Mouse (Mus musculus): ENCODE measurements around the gene Olfr231. TPM values are rescaled to one million over a fixed set of nuclear protein-coding genes. Genes with fewer than 3 reads are reported as not detected.

The Olfr231 gene
- polyA plus RNA-seq, 1 experiment from 2014 or later: not detected

DNA sequence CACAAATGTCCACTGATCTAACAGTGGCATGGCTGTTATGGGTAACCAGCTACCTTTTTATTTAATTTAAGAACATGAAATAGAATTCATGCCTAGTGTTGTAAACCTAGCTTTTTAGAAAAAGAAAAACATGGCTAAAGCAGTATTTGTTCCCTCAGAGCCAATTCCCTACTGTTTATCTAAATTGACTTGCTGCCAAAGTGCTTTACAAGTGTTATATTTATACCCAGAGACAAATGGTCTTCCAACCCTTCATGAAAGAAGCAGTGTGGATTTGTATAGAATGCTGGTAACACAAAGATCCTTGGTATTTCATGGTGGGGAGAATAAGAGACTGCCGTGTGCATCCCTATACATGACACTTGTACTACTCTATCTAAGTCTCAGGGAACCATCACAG is 25.7 kb upstream of the Olfr231 start:
- 71% methylated on average over 1 of the region's 1 CpGs for WGBS
- Histone ChIP-seq H3K4me2 (replicated peaks; ENCODE audit: low read depth) (no peak overlapping the region), H3K9me3 (ENCODE audit: control insufficient read depth) (no peaks in the 10 kb centered on the region), H3K27me3 (replicated peaks; ENCODE audit: control insufficient read depth, insufficient read depth, low read length) (no peaks in the 10 kb centered on the region), H3K4me1 (replicated peaks; ENCODE audit: control insufficient read depth, insufficient read depth, low read length) (no peaks in the 10 kb centered on the region), H3K4me3 (ENCODE audit: low read depth, low read length) (no peak overlapping the region), H3K27ac (ENCODE audit: low read depth, low read length) (no peak overlapping the region), H3K36me3 (ENCODE audit: control insufficient read depth, insufficient read depth) (no peaks in the 10 kb centered on the region), H3K9ac (ENCODE audit: low read depth, low read length) (no peak overlapping the region)
- ATAC-seq: no peak
- no peak for TF ChIP-seq CTCF (IDR thresholded peaks at IDR 0.05; ENCODE audit: low read depth)

- no peak for TF ChIP-seq CTCF (IDR thresholded peaks at IDR 0.05; ENCODE audit: low read depth)
- H3K4me1 ChIP-seq (replicated peaks; ENCODE audit: control insufficient read depth, insufficient read depth, low read length): no peaks in the 10 kb centered on the region
- no peaks in the 10 kb centered on the region for H3K36me3 ChIP-seq (ENCODE audit: control insufficient read depth, insufficient read depth)
- H3K27me3 ChIP-seq (replicated peaks; ENCODE audit: control insufficient read depth, insufficient read depth, low read length): no peaks in the 10 kb centered on the region
- whole genome bisulfite sequencing: 73% methylated on average over 2 of the region's 2 CpGs
- no peak overlapping the region for H3K9ac ChIP-seq (ENCODE audit: low read depth, low read length)
- H3K4me2 ChIP-seq (replicated peaks; ENCODE audit: low read depth): no peak overlapping the region
- H3K27ac ChIP-seq (ENCODE audit: low read depth, low read length): no peak overlapping the region
- no peaks in the 10 kb centered on the region for H3K9me3 ChIP-seq (ENCODE audit: control insufficient read depth)
- ATAC-seq: no peak
- H3K4me3 ChIP-seq (ENCODE audit: low read depth, low read length): no peak overlapping the region
These were observed 20.4 kb upstream of the Olfr231 start for GRCm38 (mm10) chr1:174141384-174141783.

DNA sequence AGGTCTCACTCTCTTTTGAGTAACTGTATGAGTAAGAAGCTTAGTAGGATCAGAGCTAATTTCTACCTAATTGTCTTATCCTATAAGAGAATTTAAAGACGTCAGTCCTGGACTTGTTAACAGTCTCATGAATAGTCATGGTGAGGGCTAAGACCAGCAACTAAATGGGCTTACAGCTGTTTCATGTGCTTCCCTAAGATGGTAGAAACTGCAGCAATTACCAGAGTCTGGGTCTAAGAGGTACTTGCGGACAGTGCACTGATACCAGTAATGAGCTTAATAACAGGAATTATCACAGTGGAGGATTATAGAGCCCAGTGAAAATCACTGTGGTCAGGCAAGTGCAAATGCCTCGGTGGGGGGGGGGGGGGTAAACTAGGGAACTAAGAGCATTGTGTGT is 11.0 kb upstream of the Olfr231 start:
- no peak overlapping the region for H3K9ac ChIP-seq (ENCODE audit: low read depth, low read length)
- no peaks in the 10 kb centered on the region for H3K9me3 ChIP-seq (ENCODE audit: control insufficient read depth)
- ATAC-seq: no peak
- no peak for TF ChIP-seq CTCF (IDR thresholded peaks at IDR 0.05; ENCODE audit: low read depth)
- no peaks in the 10 kb centered on the region for H3K27me3 ChIP-seq (replicated peaks; ENCODE audit: control insufficient read depth, insufficient read depth, low read length)
- no peak overlapping the region for H3K4me2 ChIP-seq (replicated peaks; ENCODE audit: low read depth)
- no peak overlapping the region for H3K4me3 ChIP-seq (ENCODE audit: low read depth, low read length)
- no peak overlapping the region for H3K27ac ChIP-seq (ENCODE audit: low read depth, low read length)
- WGBS: 79% methylated on average over 3 of the region's 3 CpGs
- H3K4me1 ChIP-seq (replicated peaks; ENCODE audit: control insufficient read depth, insufficient read depth, low read length): no peaks in the 10 kb centered on the region
- H3K36me3 ChIP-seq (ENCODE audit: control insufficient read depth, insufficient read depth): no peaks in the 10 kb centered on the region

DNA sequence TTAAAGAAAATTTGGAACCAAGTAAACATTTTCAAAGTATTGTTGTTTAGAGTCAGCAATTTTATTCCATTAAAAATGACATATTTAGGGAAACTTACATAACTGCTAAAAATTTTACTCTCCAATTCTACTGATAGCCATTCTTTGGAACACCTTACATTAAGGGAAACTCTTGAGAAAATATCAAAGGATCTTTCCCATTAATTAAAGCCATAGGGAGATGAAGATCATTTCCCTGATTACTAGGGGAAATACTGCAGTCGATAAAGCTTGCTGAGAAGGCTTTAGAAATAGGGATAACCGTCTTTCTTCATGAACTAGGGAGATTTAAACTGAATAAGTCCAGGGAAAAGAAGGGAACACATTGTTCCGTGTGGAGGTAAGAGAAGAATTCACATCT is 10.3 kb upstream of the Olfr231 start, which contains the start of gene Olfr424:
TSS of gene Olfr424 (plus strand) at position 301 of the 400 bp plus-strand sequence.
- no peak within 1 kb of the TSS for H3K4me3 ChIP-seq (ENCODE audit: low read depth, low read length)
- no peaks in the 10 kb centered on the region for H3K4me1 ChIP-seq (replicated peaks; ENCODE audit: control insufficient read depth, insufficient read depth, low read length)
- no peaks in the 10 kb centered on the region for H3K36me3 ChIP-seq (ENCODE audit: control insufficient read depth, insufficient read depth)
- H3K27ac ChIP-seq (ENCODE audit: low read depth, low read length): no peak within 1 kb of the TSS
- ATAC-seq: no peak
- no peak within 1 kb of the TSS for H3K9ac ChIP-seq (ENCODE audit: low read depth, low read length)
- no peak within 1 kb of the TSS for H3K4me2 ChIP-seq (replicated peaks; ENCODE audit: low read depth)
- 83% methylated on average over 3 of the region's 3 CpGs for WGBS
- no peaks in the 10 kb centered on the region for H3K9me3 ChIP-seq (ENCODE audit: control insufficient read depth)
- H3K27me3 ChIP-seq (replicated peaks; ENCODE audit: control insufficient read depth, insufficient read depth, low read length): no peaks in the 10 kb centered on the region
- no peak for TF ChIP-seq CTCF (IDR thresholded peaks at IDR 0.05; ENCODE audit: low read depth)

GRCm38 (mm10) chr1:174103735-174104134 is 17.2 kb downstream of the Olfr231 start:
- Histone ChIP-seq H3K4me3 (ENCODE audit: low read depth, low read length) (no peak overlapping the region), H3K4me2 (replicated peaks; ENCODE audit: low read depth) (no peak overlapping the region), H3K9me3 (ENCODE audit: control insufficient read depth) (no peaks in the 10 kb centered on the region), H3K4me1 (replicated peaks; ENCODE audit: control insufficient read depth, insufficient read depth, low read length) (no peaks in the 10 kb centered on the region), H3K36me3 (ENCODE audit: control insufficient read depth, insufficient read depth) (no peaks in the 10 kb centered on the region), H3K9ac (ENCODE audit: low read depth, low read length) (no peak overlapping the region), H3K27me3 (replicated peaks; ENCODE audit: control insufficient read depth, insufficient read depth, low read length) (no peaks in the 10 kb centered on the region), H3K27ac (ENCODE audit: low read depth, low read length) (no peak overlapping the region)
- WGBS: 64% methylated on average over 2 of the region's 2 CpGs
- no peak for ATAC-seq
- TF ChIP-seq CTCF (IDR thresholded peaks at IDR 0.05; ENCODE audit: low read depth): peak; percentile 61

GRCm38 (mm10) chr1:174096591-174096990 is 24.4 kb downstream of the Olfr231 start, which contains the start of gene Olfr427:
Gene Olfr427, plus strand, starts transcription at chr1:174096891.
- Histone ChIP-seq H3K4me1 (replicated peaks; ENCODE audit: control insufficient read depth, insufficient read depth, low read length) (no peaks in the 10 kb centered on the region), H3K27me3 (replicated peaks; ENCODE audit: control insufficient read depth, insufficient read depth, low read length) (no peaks in the 10 kb centered on the region), H3K36me3 (ENCODE audit: control insufficient read depth, insufficient read depth) (no peaks in the 10 kb centered on the region), H3K27ac (ENCODE audit: low read depth, low read length) (no peak within 1 kb of the TSS), H3K4me3 (ENCODE audit: low read depth, low read length) (no peak within 1 kb of the TSS), H3K9me3 (ENCODE audit: control insufficient read depth) (no peaks in the 10 kb centered on the region), H3K9ac (ENCODE audit: low read depth, low read length) (no peak within 1 kb of the TSS), H3K4me2 (replicated peaks; ENCODE audit: low read depth) (no peak within 1 kb of the TSS)
- TF ChIP-seq CTCF (IDR thresholded peaks at IDR 0.05; ENCODE audit: low read depth): no peak
- 83% methylated on average over 1 of the region's 1 CpGs for WGBS
- ATAC-seq: no peak

GRCm38 (mm10) chr1:174084031-174084430 is 36.9 kb downstream of the Olfr231 start, which contains the start of gene Olfr429:
Gene Olfr429, plus strand, starts transcription at chr1:174084331.
- TF ChIP-seq CTCF (IDR thresholded peaks at IDR 0.05; ENCODE audit: low read depth): no peak
- Histone ChIP-seq H3K4me2 (replicated peaks; ENCODE audit: low read depth) (no peak within 1 kb of the TSS), H3K27me3 (replicated peaks; ENCODE audit: control insufficient read depth, insufficient read depth, low read length) (no peaks in the 10 kb centered on the region), H3K9ac (ENCODE audit: low read depth, low read length) (no peak within 1 kb of the TSS), H3K4me1 (replicated peaks; ENCODE audit: control insufficient read depth, insufficient read depth, low read length) (no peaks in the 10 kb centered on the region), H3K36me3 (ENCODE audit: control insufficient read depth, insufficient read depth) (no peaks in the 10 kb centered on the region), H3K27ac (ENCODE audit: low read depth, low read length) (no peak within 1 kb of the TSS), H3K9me3 (ENCODE audit: control insufficient read depth) (no peaks in the 10 kb centered on the region), H3K4me3 (ENCODE audit: low read depth, low read length) (no peak within 1 kb of the TSS)
- WGBS: 88% methylated on average over 2 of the region's 2 CpGs
- no peak for ATAC-seq
